Mouse (Mus musculus): ENCODE measurements around the gene Limd2. TPM values are rescaled to one million over a fixed set of nuclear protein-coding genes. Genes with fewer than 3 reads are reported as not detected.

Limd2 gene
- polyA plus RNA-seq, 1 experiment from 2014 or later = 34.6 TPM

DNA sequence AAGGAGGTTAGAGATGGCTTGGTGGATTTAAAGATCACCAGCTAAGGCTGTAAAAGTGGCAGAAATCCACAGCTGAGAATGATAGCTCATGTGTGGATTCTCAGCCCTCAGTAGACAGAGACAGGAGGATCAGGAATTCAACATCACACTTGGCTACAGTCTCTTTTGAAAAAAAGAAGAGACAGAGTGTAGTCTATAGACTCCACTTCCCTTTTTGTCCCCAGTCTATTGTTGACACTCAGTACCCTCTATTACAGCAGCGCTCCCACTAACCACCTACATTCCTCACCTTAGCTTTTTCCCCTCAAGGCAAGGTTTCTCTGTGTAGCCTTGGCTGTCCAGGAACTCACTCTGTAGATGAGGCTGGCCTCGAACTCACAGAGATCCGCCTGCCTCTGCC lies 31.1 kb upstream of the Limd2 start:
- Histone ChIP-seq H3K9me3 (ENCODE audit: control insufficient read depth) (no peaks in the 10 kb centered on the region), H3K4me2 (replicated peaks; ENCODE audit: low read depth) (no peak overlapping the region), H3K27me3 (replicated peaks; ENCODE audit: control insufficient read depth, insufficient read depth, low read length) (no peaks in the 10 kb centered on the region), H3K36me3 (ENCODE audit: control insufficient read depth, insufficient read depth) (no peaks in the 10 kb centered on the region), H3K4me3 (ENCODE audit: low read depth, low read length) (no peak overlapping the region), H3K9ac (ENCODE audit: low read depth, low read length) (no peak overlapping the region), H3K4me1 (replicated peaks; ENCODE audit: control insufficient read depth, insufficient read depth, low read length) (peaks cover 4% of the 10 kb centered on the region; the same call in 1 of the 2 replicates), H3K27ac (ENCODE audit: low read depth, low read length) (no peak overlapping the region)
- 93% methylated on average over 3 of the region's 3 CpGs for WGBS
- ATAC-seq = no peak
- no peak for TF ChIP-seq CTCF (IDR thresholded peaks at IDR 0.05; ENCODE audit: low read depth)

- Histone ChIP-seq H3K4me2 (replicated peaks; ENCODE audit: low read depth) (no peak overlapping the region), H3K36me3 (ENCODE audit: control insufficient read depth, insufficient read depth) (no peaks in the 10 kb centered on the region), H3K27me3 (replicated peaks; ENCODE audit: control insufficient read depth, insufficient read depth, low read length) (no peaks in the 10 kb centered on the region), H3K27ac (ENCODE audit: low read depth, low read length) (no peak overlapping the region), H3K9ac (ENCODE audit: low read depth, low read length) (no peak overlapping the region), H3K4me1 (replicated peaks; ENCODE audit: control insufficient read depth, insufficient read depth, low read length) (no peaks in the 10 kb centered on the region), H3K9me3 (ENCODE audit: control insufficient read depth) (no peaks in the 10 kb centered on the region), H3K4me3 (ENCODE audit: low read depth, low read length) (no peak overlapping the region)
- no peak for TF ChIP-seq CTCF (IDR thresholded peaks at IDR 0.05; ENCODE audit: low read depth)
- 95% methylated on average over 4 of the region's 4 CpGs for WGBS
- ATAC-seq = no peak
Measured at GRCm38 (mm10) chr11:106187326-106187725, 26.7 kb upstream of the Limd2 start.

DNA sequence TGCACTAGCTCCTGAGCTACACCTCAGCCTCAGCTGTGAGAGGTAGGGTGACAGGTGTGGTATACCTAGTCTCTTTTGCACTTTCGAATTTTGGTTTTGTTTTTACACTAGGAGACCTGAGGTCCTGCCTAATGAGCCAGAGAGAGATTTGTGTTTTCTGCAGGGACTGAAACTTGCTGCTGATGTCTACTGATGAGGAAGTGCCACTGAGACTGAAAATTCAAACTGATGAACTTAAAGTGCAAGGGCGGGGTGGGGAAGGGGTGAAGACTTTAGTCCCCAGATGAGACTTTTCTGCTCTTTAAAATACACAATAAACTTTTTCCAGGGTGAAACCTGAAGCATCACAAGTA lies 19.8 kb upstream of the Limd2 start:
- no peak overlapping the region for H3K27ac ChIP-seq (ENCODE audit: low read depth, low read length)
- no peaks in the 10 kb centered on the region for H3K27me3 ChIP-seq (replicated peaks; ENCODE audit: control insufficient read depth, insufficient read depth, low read length)
- WGBS = 88% methylated on average over 2 of the region's 2 CpGs
- no peak overlapping the region for H3K4me2 ChIP-seq (replicated peaks; ENCODE audit: low read depth)
- no peak for TF ChIP-seq CTCF (IDR thresholded peaks at IDR 0.05; ENCODE audit: low read depth)
- no peak overlapping the region for H3K4me3 ChIP-seq (ENCODE audit: low read depth, low read length)
- no peak overlapping the region for H3K9ac ChIP-seq (ENCODE audit: low read depth, low read length)
- no peaks in the 10 kb centered on the region for H3K4me1 ChIP-seq (replicated peaks; ENCODE audit: control insufficient read depth, insufficient read depth, low read length)
- peaks cover 8% of the 10 kb centered on the region for H3K36me3 ChIP-seq (ENCODE audit: control insufficient read depth, insufficient read depth)
- H3K9me3 ChIP-seq (ENCODE audit: control insufficient read depth) = no peaks in the 10 kb centered on the region
- no peak for ATAC-seq

- Histone ChIP-seq H3K9me3 (ENCODE audit: control insufficient read depth) (no peaks in the 10 kb centered on the region), H3K9ac (ENCODE audit: low read depth, low read length) (no peak overlapping the region), H3K27me3 (replicated peaks; ENCODE audit: control insufficient read depth, insufficient read depth, low read length) (no peaks in the 10 kb centered on the region), H3K4me2 (replicated peaks; ENCODE audit: low read depth) (no peak overlapping the region), H3K27ac (ENCODE audit: low read depth, low read length) (no peak overlapping the region), H3K36me3 (ENCODE audit: control insufficient read depth, insufficient read depth) (peaks cover 8% of the 10 kb centered on the region), H3K4me3 (ENCODE audit: low read depth, low read length) (no peak overlapping the region), H3K4me1 (replicated peaks; ENCODE audit: control insufficient read depth, insufficient read depth, low read length) (no peaks in the 10 kb centered on the region)
- 69% methylated on average over 7 of the region's 7 CpGs for WGBS
- TF ChIP-seq CTCF (IDR thresholded peaks at IDR 0.05; ENCODE audit: low read depth) = no peak
- ATAC-seq = no peak
Measured at GRCm38 (mm10) chr11:106179711-106180448, 19.2 kb upstream of the Limd2 start.

GRCm38 (mm10) chr11:106178036-106178782 lies 17.5 kb upstream of the Limd2 start:
- 71% methylated on average over 5 of the region's 5 CpGs for WGBS
- Histone ChIP-seq H3K4me1 (replicated peaks; ENCODE audit: control insufficient read depth, insufficient read depth, low read length) (no peaks in the 10 kb centered on the region), H3K9ac (ENCODE audit: low read depth, low read length) (no peak overlapping the region), H3K36me3 (ENCODE audit: control insufficient read depth, insufficient read depth) (peaks cover 8% of the 10 kb centered on the region), H3K9me3 (ENCODE audit: control insufficient read depth) (no peaks in the 10 kb centered on the region), H3K27ac (ENCODE audit: low read depth, low read length) (no peak overlapping the region), H3K4me3 (ENCODE audit: low read depth, low read length) (no peak overlapping the region), H3K27me3 (replicated peaks; ENCODE audit: control insufficient read depth, insufficient read depth, low read length) (no peaks in the 10 kb centered on the region), H3K4me2 (replicated peaks; ENCODE audit: low read depth) (no peak overlapping the region)
- no peak for TF ChIP-seq CTCF (IDR thresholded peaks at IDR 0.05; ENCODE audit: low read depth)
- no peak for ATAC-seq

GRCm38 (mm10) chr11:106176372-106176771 lies 15.7 kb upstream of the Limd2 start:
- peaks cover 7% of the 10 kb centered on the region for H3K36me3 ChIP-seq (ENCODE audit: control insufficient read depth, insufficient read depth)
- 70% methylated on average over 5 of the region's 5 CpGs for WGBS
- no peak overlapping the region for H3K9ac ChIP-seq (ENCODE audit: low read depth, low read length)
- ATAC-seq = no peak
- no peaks in the 10 kb centered on the region for H3K4me1 ChIP-seq (replicated peaks; ENCODE audit: control insufficient read depth, insufficient read depth, low read length)
- no peaks in the 10 kb centered on the region for H3K9me3 ChIP-seq (ENCODE audit: control insufficient read depth)
- H3K27ac ChIP-seq (ENCODE audit: low read depth, low read length) = no peak overlapping the region
- H3K4me2 ChIP-seq (replicated peaks; ENCODE audit: low read depth) = no peak overlapping the region
- no peak overlapping the region for H3K4me3 ChIP-seq (ENCODE audit: low read depth, low read length)
- no peak for TF ChIP-seq CTCF (IDR thresholded peaks at IDR 0.05; ENCODE audit: low read depth)
- H3K27me3 ChIP-seq (replicated peaks; ENCODE audit: control insufficient read depth, insufficient read depth, low read length) = no peaks in the 10 kb centered on the region
